Mouse (Mus musculus) stomach, postnatal 0 days (tissue): ENCODE data around the gene Usp29.

Experiments
- CTCF ChIP-seq: IDR thresholded peaks from 2 replicates; pipeline ENCODE4 v1.5.1; 2016; ENCODE audit warnings: antibody characterized with exemption, low read depth, mild to moderate bottlenecking, moderate library complexity
- EP300 ChIP-seq: optimal IDR thresholded peaks from 2 replicates; pipeline ENCODE3; 2016; ENCODE audit warnings: antibody characterized with exemption

- no peak for TF ChIP-seq CTCF
- TF ChIP-seq EP300 = no peak
Observed at GRCm38 (mm10) chr7:6787000-6787399, 56.6 kb downstream of the Usp29 start.
